Mouse (Mus musculus): ENCODE data around the gene Gm1979. TPM values are rescaled to one million over a fixed set of nuclear protein-coding genes. Genes with fewer than 3 reads are reported as not detected.
"Not testable (repeated sequence)": the region's sequence is repeated elsewhere in the genome, so short reads cannot be mapped to it uniquely, and the experiment has no call there.

Gm1979 gene
- not detected in 2 replicates for polyA plus RNA-seq (2012)

DNA sequence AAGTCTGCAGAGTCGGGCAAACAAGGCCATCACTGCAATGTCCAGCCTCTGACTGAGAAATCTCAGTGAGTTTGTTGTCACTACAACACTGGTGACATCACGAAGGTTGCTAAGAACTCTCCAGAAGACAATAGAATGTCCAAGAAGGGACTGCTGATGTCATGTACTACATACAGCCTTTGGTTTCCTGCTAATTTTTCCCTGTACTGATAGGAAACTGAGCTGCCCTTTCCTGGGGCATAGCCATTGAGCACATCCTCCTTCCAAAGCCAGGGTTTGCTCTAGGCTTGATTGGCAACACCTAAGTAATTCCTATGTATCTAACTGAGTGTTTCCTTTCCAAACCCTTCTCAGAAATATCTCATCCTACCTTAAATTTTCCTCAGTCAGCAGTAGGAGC, at the start of gene Gm1979:
Gene Gm1979 (minus strand): TSS at position 101 of the 400 bp plus-strand sequence.
- not testable (repeated sequence) for H3K4me3 ChIP-seq (replicated peaks); H3K36me3 ChIP-seq (ENCODE audit: control insufficient read depth)

GRCm38 (mm10) chr5:26039458-26039857, 34.9 kb upstream of the Gm1979 start, which contains the start of gene Speer4a:
Gene Speer4a (minus strand): TSS chr5:26039558.
- H3K4me1 ChIP-seq (ENCODE audit: control insufficient read depth); H3K4me3 ChIP-seq (replicated peaks): not testable (repeated sequence)

More for the DNA sequence above, at the start of gene Gm1979:
- not testable (repeated sequence) for H3K4me1 ChIP-seq (ENCODE audit: control insufficient read depth); H3K27me3 ChIP-seq (ENCODE audit: control insufficient read depth); H3K9me3 ChIP-seq (ENCODE audit: control insufficient read depth, low read length)

GRCm38 (mm10) chr5:26022816-26023215, 18.2 kb upstream of the Gm1979 start, which contains the start of gene Gm5862:
Gene Gm5862 (minus strand): TSS chr5:26022916.
- H3K9me3 ChIP-seq (ENCODE audit: control insufficient read depth, low read length); H3K4me1 ChIP-seq (ENCODE audit: control insufficient read depth); H3K27me3 ChIP-seq (ENCODE audit: control insufficient read depth); H3K36me3 ChIP-seq (ENCODE audit: control insufficient read depth); H3K4me3 ChIP-seq (replicated peaks): not testable (repeated sequence)

More at GRCm38 (mm10) chr5:26039458-26039857, 34.9 kb upstream of the Gm1979 start, which contains the start of gene Speer4a:
- H3K9me3 ChIP-seq (ENCODE audit: control insufficient read depth, low read length); H3K36me3 ChIP-seq (ENCODE audit: control insufficient read depth); H3K27me3 ChIP-seq (ENCODE audit: control insufficient read depth): not testable (repeated sequence)

DNA sequence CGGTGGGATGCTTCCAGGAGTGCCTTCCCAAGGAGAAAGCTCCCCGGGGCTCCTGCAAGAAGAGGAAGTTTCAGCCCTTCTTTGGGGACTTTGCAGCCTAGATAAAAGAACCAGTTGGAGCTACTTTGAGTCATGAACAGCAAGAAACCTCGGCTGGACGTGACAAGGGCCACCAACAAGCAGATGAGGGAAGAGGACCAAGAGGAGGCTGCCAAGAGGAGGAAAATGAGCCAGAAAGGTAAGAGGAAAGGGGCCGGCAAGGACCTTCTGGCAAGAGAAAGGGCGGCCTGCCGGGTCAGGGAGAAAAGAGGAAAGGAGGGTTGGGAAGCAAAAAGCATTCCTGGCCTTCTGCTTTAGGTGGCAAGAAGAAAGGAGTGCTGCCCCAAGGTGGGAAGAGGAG, 3.1 kb upstream of the Gm1979 start:
- not testable (repeated sequence) for H3K27me3 ChIP-seq (ENCODE audit: control insufficient read depth); H3K4me3 ChIP-seq (replicated peaks); H3K9me3 ChIP-seq (ENCODE audit: control insufficient read depth, low read length); H3K4me1 ChIP-seq (ENCODE audit: control insufficient read depth); H3K36me3 ChIP-seq (ENCODE audit: control insufficient read depth)

- H3K4me1 ChIP-seq (ENCODE audit: control insufficient read depth); H3K9me3 ChIP-seq (ENCODE audit: control insufficient read depth, low read length); H3K36me3 ChIP-seq (ENCODE audit: control insufficient read depth); H3K27me3 ChIP-seq (ENCODE audit: control insufficient read depth); H3K4me3 ChIP-seq (replicated peaks): not testable (repeated sequence)
Measured at GRCm38 (mm10) chr5:26006937-26007695, 2.5 kb upstream of the Gm1979 start.

GRCm38 (mm10) chr5:25988550-25988949, 16.0 kb downstream of the Gm1979 start, which contains the start of gene Gm21698:
Gene Gm21698 (minus strand): TSS chr5:25988650.
- H3K4me3 ChIP-seq (replicated peaks); H3K4me1 ChIP-seq (ENCODE audit: control insufficient read depth); H3K36me3 ChIP-seq (ENCODE audit: control insufficient read depth); H3K9me3 ChIP-seq (ENCODE audit: control insufficient read depth, low read length); H3K27me3 ChIP-seq (ENCODE audit: control insufficient read depth): not testable (repeated sequence)

DNA sequence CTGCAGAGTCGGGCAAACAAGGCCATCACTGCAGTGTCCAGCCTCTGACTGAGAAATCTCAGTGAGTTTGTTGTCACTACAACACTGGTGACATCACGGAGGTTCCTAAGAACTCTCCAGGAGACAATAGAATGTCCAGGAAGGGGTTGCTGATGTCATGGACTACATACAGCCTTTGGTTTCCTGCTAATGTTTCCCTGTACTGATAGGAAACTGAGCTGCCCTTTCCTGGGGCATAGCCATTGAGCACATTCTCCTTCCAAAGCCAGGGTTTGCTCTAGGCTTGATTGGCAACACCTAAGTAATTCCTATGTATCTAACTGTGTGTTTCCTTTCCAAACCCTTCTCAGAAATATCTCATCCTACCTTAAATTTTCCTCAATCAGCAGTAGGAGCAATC, 32.0 kb downstream of the Gm1979 start, which contains the start of gene Gm21680:
Gene Gm21680 (minus strand): TSS at position 101 of the 400 bp plus-strand sequence.
- not testable (repeated sequence) for H3K4me1 ChIP-seq (ENCODE audit: control insufficient read depth); H3K36me3 ChIP-seq (ENCODE audit: control insufficient read depth); H3K4me3 ChIP-seq (replicated peaks); H3K9me3 ChIP-seq (ENCODE audit: control insufficient read depth, low read length); H3K27me3 ChIP-seq (ENCODE audit: control insufficient read depth)

DNA sequence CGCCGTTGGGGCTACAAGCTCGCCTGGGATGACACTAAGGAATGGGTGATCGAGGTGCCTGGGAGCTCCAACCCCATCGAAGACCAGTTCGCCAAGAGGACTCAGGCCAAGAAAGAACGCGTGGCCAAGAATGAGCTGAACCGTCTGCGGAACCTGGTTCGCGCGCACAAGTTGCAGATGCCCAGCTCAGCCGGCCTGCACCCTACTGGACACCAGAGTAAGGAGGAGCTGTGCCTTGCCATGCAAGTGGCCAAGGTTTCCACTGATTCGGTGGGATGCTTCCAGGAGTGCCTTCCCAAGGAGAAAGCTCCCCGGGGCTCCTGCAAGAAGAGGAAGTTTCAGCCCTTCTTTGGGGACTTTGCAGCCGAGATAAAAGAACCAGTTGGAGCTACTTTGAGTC, 47.5 kb downstream of the Gm1979 start:
- H3K4me1 ChIP-seq (ENCODE audit: control insufficient read depth); H3K36me3 ChIP-seq (ENCODE audit: control insufficient read depth); H3K27me3 ChIP-seq (ENCODE audit: control insufficient read depth); H3K4me3 ChIP-seq (replicated peaks); H3K9me3 ChIP-seq (ENCODE audit: control insufficient read depth, low read length): not testable (repeated sequence)

GRCm38 (mm10) chr5:25956611-25957010, 48.0 kb downstream of the Gm1979 start:
- H3K36me3 ChIP-seq (ENCODE audit: control insufficient read depth); H3K4me1 ChIP-seq (ENCODE audit: control insufficient read depth); H3K27me3 ChIP-seq (ENCODE audit: control insufficient read depth); H3K4me3 ChIP-seq (replicated peaks); H3K9me3 ChIP-seq (ENCODE audit: control insufficient read depth, low read length): not testable (repeated sequence)

DNA sequence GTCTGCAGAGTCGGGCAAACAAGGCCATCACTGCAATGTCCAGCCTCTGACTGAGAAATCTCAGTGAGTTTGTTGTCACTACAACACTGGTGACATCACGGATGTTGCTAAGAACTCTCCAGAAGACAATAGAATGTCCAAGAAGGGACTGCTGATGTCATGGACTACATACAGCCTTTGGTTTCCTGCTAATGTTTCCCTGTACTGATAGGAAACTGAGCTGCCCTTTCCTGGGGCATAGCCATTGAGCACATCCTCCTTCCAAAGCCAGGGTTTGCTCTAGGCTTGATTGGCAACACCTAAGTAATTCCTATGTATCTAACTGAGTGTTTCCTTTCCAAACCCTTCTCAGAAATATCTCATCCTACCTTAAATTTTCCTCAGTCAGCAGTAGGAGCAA, 50.3 kb downstream of the Gm1979 start, which contains the start of gene Gm21671:
Gene Gm21671 (minus strand): TSS at position 101 of the 400 bp plus-strand sequence.
- not testable (repeated sequence) for H3K27me3 ChIP-seq (ENCODE audit: control insufficient read depth)

More for the DNA sequence above, 50.3 kb downstream of the Gm1979 start, which contains the start of gene Gm21671:
- H3K4me1 ChIP-seq (ENCODE audit: control insufficient read depth); H3K9me3 ChIP-seq (ENCODE audit: control insufficient read depth, low read length); H3K4me3 ChIP-seq (replicated peaks); H3K36me3 ChIP-seq (ENCODE audit: control insufficient read depth): not testable (repeated sequence)

Other genes with a start within 250 kb of the Gm1979 start
- gene Actr3b, start 244.8 kb downstream of the Gm1979 start, polyA plus RNA-seq (2012) = not detected in 2 replicates
- gene Gm21663, start 62.4 kb downstream of the Gm1979 start, polyA plus RNA-seq (2012) = not detected in 2 replicates
- not detected in 2 replicates for gene Gm21671, start 50.4 kb downstream of the Gm1979 start, polyA plus RNA-seq (2012)
- not detected in 2 replicates for gene Gm21680, start 32.1 kb downstream of the Gm1979 start, polyA plus RNA-seq (2012)
- gene Gm21698, start 16.1 kb downstream of the Gm1979 start, polyA plus RNA-seq (2012) = not detected in 2 replicates
- gene Gm5862, start 18.1 kb upstream of the Gm1979 start, polyA plus RNA-seq (2012) = not detected in 2 replicates
- gene Speer4a, start 34.8 kb upstream of the Gm1979 start, polyA plus RNA-seq (2012) = not detected in 2 replicates
- gene Gm7347, start 53.8 kb upstream of the Gm1979 start, polyA plus RNA-seq (2012) = not detected in 2 replicates
- not detected in 2 replicates for gene Gm10471, start 84.5 kb upstream of the Gm1979 start, polyA plus RNA-seq (2012)
- gene 5031410I06Rik, start 100.6 kb upstream of the Gm1979 start, polyA plus RNA-seq (2012) = not detected in 2 replicates
- gene Gm10220, start 116.6 kb upstream of the Gm1979 start, polyA plus RNA-seq (2012) = not detected in 2 replicates

All from erythroblast, embryonic 14.5 days (primary cell).